Mouse (Mus musculus) MEL-GATA-1-ER (cell line): ENCODE results near the gene Fibin.

Experiments
- DNase-seq: peaks from one replicate; pipeline ENCODE4 v3.0.0-alpha.2; 2012; ENCODE audit warnings: low read depth; ENCODE audit errors: extremely low read depth

Gene Fibin

GRCm38 (mm10) chr2:110362432-110363283, at the start of gene Fibin:
Gene Fibin (minus strand): TSS chr2:110363183.
- DNase-seq, result no peak

GRCm38 (mm10) chr2:110411428-110411827, 48.4 kb upstream of the Fibin start:
- DNase-seq, result no peak

GRCm38 (mm10) chr2:110408757-110409156, 45.8 kb upstream of the Fibin start:
- DNase-seq, result no peak

- DNase-seq, result no peak
Measured at GRCm38 (mm10) chr2:110392714-110393336, 29.8 kb upstream of the Fibin start.

GRCm38 (mm10) chr2:110390736-110391409, 27.9 kb upstream of the Fibin start:
- DNase-seq, result no peak

- no peak for DNase-seq
Measured at GRCm38 (mm10) chr2:110379811-110380210, 16.8 kb upstream of the Fibin start.

- no peak for DNase-seq
Measured at GRCm38 (mm10) chr2:110376660-110377059, 13.7 kb upstream of the Fibin start.

- DNase-seq, result no peak
Measured at GRCm38 (mm10) chr2:110375475-110375874, 12.5 kb upstream of the Fibin start.

GRCm38 (mm10) chr2:110373186-110373585, 10.2 kb upstream of the Fibin start:
- no peak for DNase-seq

- DNase-seq, result no peak
Measured at GRCm38 (mm10) chr2:110367382-110367887, 4.5 kb upstream of the Fibin start.

GRCm38 (mm10) chr2:110365401-110365800, 2.4 kb upstream of the Fibin start:
- DNase-seq, result no peak

GRCm38 (mm10) chr2:110363855-110364254, 872 bp upstream of the Fibin start:
- DNase-seq, result no peak

- DNase-seq, result no peak
Measured at GRCm38 (mm10) chr2:110353302-110353970, 9.5 kb downstream of the Fibin start.

GRCm38 (mm10) chr2:110351843-110352251, 11.1 kb downstream of the Fibin start:
- DNase-seq, result no peak

- DNase-seq, result no peak
Measured at GRCm38 (mm10) chr2:110351406-110351805, 11.6 kb downstream of the Fibin start.

- no peak for DNase-seq
Measured at GRCm38 (mm10) chr2:110328953-110329352, 34.0 kb downstream of the Fibin start.

- DNase-seq, result no peak
Measured at GRCm38 (mm10) chr2:110319949-110320348, 43.0 kb downstream of the Fibin start.

- no peak for DNase-seq
Measured at GRCm38 (mm10) chr2:110319266-110319665, 43.7 kb downstream of the Fibin start.

GRCm38 (mm10) chr2:110318719-110319118, 44.3 kb downstream of the Fibin start:
- no peak for DNase-seq

- DNase-seq, result no peak
Measured at GRCm38 (mm10) chr2:110316116-110316883, 46.7 kb downstream of the Fibin start.
